Mouse (Mus musculus): ENCODE measurements around the gene Ddo.

The Ddo gene

DNA sequence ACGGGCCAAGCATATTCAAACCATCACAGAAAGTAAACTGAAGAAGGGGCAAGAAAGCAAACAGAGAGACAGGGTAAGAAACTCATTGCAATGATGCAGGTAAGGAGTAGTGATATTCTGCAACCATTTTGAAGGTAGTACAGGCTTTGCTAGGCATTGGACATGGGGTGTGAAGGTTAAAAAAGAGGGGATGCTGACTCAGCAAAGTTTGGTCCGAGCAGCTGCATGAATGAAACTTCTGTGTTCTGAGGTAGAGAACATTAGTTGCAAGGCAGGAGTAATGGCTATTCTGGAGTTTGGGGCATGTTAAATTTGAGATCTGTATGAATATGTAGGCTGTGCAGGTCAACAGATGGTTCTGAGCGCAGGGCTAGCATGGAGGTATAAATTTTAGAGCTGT lies 35.5 kb downstream of the Ddo start:
- in situ Hi-C loops (cut with MboI), result no loop called here

DNA sequence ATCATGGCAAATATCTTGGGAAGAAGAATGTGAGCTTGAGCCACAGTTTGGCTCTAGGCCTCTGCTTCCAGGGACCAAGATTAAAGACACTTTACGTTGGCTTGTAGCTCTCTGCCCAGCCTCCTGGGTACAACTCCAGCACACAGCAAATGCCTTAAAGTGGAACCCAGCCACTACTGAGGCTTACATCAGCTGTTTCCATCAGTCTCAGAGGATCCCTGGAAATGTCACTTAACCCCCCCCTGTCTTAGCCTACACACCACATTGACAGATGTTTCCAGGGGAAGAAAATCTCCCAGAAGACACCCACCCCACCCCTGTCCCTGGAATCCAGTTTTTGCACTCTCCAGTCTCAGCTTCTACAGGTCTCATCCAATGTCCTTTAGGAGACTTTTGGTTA lies 37.1 kb downstream of the Ddo start:
- in situ Hi-C loops (cut with MboI), result no loop called here

DNA sequence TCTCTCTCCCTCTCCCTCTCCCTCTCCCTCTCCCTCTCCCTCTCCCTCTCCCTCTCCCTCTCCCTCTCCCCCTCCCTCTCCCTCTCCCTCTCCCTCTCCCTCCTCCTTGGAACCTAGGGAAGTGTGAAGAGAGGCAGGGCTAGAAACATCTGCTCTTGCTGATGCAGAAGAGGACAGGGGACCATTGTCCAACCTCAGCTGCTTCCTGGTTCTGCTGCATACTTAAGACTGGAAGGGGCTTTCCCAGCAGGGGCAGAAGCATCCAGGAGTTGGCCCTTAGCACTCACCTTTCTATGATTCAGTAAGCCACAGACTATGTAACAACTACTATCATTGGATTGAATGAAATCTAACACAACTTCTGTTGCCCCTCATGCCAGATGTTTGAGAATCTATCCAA lies 38.8 kb downstream of the Ddo start:
- in situ Hi-C loops (cut with MboI), result no loop called here

DNA sequence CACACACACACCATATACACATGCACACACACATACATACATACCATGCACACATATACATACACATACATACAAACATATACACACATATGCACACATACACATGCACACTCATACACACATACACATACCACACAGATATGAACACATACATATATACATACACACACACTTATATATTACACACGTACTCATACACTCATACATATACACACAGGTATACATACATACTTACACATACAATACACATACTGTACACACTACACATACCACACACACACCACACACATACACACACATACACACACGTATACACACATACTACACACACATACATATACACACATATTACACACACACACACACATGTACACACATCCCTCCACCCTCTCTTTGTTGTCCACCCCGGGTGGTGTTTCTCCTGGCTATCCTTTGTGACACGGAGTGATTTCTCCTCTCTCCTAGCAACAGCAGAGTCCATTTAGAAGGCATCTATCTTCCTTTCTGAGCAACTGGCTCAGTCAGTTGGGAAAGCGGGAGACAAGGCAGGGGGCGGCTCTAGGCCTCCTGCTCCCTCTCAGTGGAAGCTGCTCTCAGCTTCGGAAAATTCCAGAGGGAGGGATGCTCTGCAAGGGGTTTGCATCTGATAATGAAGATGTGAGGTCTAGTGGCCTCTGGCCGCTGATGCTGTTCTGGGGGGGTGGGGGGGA lies 42.9 kb downstream of the Ddo start:
- in situ Hi-C loops (cut with MboI), result no loop called here

DNA sequence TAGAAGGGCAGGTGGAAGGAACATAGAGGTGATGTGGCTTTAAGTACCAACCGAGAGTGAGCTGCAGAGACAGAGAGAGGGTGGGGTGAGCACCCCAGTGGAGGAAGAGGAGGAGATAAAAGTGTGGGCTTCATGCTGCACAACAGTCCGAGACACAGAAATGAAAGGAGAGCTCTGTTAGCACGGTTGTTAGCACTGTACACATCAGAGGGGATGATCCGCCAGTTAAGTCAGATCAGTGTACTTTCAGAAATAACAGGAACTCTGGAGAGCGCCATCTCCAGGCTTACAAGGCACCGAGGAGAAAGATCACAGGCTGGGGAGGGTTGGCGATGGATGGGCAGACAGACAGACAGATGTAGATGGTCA lies 43.5 kb downstream of the Ddo start:
- in situ Hi-C loops (cut with MboI), result no loop called here

DNA sequence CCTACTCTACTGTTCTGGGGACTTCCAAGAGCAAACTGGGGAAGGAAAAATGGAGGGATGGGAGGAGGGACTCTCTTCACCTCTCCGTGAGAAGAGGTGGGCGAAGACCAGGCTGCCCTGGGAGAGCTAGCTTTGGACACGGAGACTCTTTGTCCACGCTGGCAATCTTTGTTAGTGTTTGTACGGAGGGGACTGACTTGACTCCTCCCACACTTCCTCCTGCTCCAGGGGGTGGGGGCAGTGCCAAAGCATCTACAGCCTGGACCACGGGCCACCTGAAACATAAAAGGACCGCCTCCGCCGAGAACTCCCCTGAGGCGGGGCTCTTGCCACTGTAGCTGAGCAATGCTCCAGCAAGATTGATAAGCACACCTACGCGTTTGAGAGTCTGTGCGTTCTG lies 44.3 kb downstream of the Ddo start:
- in situ Hi-C loops (cut with MboI), result no loop called here

DNA sequence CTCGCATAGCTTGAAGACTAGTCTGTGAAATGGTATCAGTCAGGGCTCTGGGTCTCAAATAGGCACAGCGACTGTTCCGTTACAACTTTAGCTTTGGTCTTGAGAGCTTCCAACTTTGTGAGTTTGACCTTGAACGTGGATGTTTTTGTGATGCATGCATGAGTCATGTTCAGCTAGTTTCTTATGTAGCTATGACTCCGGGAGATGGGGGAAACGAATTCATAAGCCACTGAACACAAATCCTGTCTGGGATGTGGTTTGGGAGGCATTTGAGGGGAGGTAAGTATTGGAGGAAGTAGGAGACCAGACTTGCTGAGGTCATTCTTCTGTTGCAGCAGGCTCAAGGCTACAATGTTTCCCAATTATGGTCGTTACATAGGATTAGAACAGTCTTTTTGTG lies 46.1 kb downstream of the Ddo start:
- in situ Hi-C loops (cut with MboI), result no loop called here

DNA sequence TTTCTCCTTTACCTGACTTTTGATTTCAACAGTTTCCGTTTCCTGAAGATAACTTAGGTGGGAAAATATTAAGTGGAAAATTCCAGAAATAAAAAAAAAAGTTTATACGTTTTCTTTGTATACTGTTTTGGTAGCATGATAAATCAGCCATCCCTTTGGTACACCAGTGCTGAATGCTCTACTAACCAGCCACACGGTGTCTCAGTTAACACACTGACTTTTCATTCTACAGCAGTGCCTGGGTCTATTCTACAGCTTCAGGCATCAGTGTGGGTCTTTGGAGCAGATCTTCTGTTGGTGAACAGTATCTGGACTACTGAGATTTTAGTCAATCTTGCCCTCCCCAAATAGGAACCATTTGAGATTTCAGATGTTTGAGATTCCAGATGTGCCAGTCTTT lies 48.7 kb downstream of the Ddo start:
- in situ Hi-C loops (cut with MboI), result no loop called here

DNA sequence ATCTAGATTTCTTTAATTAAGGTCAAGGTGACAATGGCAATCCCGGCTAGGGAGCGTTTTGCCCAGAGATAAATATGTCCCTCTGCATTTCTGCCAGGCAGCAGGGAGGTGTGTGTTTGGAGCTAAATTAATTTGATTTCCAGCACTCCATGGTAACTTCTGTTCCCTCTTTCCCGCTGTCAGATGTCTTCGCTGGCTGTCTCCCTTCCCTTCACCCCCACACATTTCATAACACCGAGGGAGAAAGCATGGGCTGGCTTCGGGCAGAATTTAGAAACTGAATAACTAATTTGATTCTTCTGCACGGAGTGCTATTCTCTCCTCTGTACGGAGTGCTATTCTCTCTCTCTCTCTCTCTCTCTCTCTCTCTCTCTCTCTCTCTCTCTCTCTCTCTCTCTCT lies 52.7 kb downstream of the Ddo start:
- in situ Hi-C loops (cut with MboI), result no loop called here

DNA sequence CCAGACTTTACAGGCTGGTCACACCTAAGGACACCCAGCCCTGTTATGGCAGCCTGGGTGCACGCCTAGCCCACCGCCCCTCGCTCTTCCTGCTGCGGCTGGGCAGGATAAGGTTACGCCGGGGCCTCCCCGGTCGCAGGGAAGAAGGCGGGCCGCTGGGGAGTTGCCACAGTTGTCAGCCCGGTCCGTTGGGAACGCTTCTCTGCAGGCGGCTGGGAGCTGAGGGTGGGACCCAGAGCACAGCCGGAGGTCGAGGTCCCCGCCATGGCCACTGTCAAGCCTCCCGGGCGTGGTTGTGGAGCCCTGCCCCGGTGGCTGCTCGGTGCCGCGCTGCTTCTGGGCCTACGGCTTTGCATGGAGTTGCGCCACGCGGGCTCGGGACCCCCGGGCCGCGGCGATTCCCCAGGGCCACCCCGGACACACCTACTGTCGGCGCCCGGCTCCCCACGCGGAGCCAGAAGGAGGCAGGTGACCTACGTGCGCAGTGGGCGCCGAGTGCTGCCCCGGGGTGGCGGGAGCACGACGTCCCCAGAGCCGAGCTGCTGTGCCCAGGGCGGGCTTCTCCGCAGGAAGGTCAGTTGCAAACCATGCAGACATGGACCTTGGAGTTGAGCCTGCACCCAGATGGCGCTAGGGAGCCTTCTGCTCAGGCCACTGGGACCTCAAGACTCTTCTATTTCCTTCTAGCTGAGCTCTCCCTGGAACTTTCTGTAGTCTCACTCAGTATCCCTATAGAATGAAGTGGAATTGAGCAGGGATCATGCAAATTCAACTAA lies 53.5 kb downstream of the Ddo start, which contains the start of gene Mettl24:
Gene Mettl24 (plus strand): TSS at position 191 of the 776 bp plus-strand sequence.
- in situ Hi-C loops (cut with MboI), result no loop called here

DNA sequence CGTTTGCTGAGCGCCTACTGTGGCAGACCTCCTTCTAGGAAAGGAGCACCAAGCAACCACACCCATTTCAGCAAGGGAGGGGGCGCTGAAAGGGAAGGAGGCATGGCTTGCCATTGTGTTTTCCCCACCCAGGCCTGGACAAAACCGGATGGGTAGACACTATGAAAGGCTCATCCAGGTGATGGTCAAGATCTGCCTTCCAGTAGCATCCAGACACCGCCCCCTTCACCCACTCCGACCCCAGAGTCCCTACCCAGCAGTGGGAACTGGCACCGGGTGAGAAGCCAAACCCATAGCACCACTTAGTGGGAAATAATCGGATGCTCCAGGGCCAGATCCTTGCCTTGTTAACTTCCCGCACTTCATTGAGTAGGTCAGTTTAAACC lies 54.0 kb downstream of the Ddo start:
- in situ Hi-C loops (cut with MboI), result no loop called here

DNA sequence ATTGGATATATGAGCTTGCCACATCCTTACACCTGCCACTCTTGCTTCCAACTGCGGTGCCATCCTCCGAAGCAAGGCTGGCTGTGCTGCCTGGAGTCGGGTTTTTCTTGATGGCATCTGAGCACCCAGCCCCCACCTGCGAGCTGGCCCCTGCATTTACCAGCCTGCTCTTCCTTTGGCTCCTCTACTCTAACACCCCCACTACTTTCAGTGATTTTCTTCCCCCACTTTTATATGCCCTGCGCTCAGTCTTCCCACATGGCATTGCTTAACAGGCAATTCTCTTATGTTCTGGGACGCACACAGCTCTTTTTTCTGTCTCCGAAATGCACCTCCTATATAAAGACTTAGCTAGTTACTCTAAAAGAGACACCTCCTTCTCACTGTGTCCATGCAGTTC lies 54.5 kb downstream of the Ddo start:
- in situ Hi-C loops (cut with MboI), result no loop called here

DNA sequence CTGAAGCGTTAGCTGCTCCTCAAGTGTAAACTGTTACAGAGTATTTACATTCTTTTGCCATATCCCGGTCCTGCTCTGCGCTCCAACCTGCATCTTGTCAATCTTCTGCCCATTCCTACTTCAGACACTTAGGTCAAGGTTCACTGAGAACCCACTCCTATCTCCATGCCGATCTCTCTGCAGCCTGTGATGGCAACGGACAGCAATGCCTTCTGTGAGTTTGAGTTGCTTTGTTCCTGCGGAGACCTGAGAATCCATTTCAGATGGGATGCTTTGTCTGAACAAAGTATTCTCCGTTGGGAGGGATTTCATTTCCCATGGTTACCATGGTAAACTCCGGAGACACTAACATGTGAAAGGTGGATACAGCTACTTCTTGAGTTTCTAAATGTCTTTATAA lies 55.8 kb downstream of the Ddo start:
- in situ Hi-C loops (cut with MboI), result no loop called here

DNA sequence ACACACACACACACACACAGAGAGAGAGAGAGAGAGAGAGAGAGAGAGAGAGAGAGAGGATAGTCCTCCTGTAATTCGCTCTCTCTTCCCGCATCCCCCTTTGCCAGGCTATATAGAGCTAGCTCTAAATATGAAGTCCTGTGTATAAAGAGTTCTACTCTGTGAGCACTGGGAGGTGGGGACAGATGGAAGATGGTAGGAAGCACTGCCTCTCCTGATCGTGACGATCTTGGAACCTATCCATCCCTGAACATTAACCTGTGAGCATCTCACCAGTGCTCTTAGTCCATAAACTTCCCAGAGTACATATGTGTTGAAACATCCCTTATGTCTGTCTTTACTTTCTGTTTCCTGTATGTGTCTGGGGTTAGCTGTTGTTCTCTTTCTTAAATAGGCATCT lies 57.2 kb downstream of the Ddo start:
- in situ Hi-C loops (cut with MboI), result no loop called here

DNA sequence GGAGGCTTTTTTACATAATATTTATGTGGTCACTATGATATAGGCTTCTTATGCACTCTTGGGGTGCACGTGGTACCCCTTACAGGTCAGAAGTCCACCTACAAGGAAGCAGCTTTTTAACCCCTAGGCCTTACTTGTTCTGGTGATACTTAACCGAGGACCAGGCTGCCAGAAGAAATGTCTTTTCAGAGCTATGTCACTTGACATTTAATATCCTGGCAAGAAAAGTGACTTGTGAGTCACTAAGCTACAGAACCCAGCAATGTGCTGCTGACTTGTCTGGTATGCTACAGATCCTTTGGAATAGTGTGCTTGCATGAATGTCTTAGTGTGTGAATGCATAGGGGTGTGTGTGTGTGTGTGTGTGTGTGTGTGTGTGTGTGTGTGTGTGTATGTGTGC lies 57.6 kb downstream of the Ddo start:
- in situ Hi-C loops (cut with MboI), result no loop called here

DNA sequence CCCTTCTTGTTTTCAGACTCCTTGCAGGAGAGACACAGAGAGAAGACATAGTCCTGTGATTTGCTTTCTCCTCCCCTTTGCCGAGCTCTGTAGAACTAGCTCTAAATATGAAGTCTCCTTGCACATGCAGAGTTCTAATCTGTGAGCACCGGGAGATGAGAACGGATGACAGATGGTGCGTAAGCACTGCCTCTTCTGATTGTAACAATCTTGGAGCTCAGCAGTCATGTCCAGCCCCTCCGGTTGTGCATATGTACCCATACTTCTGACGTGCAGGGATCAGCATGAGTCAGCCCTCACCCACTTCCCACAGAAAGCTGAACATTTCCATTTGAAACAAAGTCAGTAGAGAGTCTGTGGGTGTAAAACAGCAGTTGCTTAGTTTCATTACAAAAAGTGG lies 58.5 kb downstream of the Ddo start:
- in situ Hi-C loops (cut with MboI), result no loop called here

DNA sequence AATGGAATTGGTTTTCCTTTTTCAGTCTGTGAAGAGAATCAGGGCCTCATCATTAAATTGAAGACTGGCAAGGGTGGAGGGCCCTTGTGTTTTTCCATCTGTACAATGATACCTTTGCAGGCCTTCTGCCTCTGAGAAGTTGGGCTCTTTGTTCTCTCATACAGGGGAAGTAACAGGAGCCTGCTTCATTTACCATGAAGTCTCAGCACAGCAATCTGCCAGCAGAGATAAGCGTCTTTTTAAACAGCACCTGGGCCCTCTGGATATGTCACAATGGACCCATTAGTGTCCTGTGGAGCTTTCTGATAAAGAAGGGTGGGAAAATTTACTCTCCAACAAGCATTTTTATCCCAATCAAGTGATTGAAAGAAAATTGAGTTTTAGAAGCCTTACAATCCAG lies 59.1 kb downstream of the Ddo start:
- in situ Hi-C loops (cut with MboI), result no loop called here

DNA sequence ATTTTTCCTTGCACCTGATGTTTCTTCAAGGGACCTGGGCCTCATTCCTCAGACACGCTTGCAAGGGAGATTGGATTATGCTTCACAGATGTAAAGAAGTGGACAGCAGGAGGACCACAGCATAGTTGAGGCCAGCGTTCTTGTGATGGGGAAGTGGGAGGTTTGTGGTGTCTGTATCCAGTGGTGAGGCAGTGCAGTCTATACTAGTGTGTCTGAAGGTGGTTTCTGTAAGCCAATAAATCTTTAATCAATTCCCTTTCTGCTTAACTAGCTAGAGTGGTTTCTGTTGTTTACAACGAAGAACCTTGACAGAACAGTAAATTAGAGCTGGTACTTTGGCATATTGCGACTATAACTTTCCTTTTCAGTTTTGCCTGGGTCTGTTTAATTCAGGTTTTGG lies 68.8 kb downstream of the Ddo start:
- in situ Hi-C loops (cut with MboI), result no loop called here

DNA sequence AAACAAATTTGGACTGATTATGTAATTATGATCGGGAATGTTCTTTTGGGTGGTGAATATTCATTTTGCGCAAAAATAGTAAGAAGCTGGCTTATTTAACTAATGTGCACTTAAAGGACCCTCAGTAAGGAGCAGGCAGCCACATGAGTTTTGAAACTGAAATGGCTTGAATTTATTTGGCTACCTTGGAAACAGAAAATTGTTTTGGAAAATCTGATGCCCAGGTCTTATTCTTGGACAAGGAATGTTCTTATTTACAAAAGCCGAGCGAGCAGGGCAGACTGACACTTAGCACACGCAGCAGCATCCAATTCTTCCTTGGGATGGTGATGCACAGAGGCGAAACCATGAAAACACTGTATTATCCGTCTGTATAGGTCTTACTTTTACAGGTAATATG lies 81.3 kb downstream of the Ddo start:
- in situ Hi-C loops (cut with MboI), result no loop called here

DNA sequence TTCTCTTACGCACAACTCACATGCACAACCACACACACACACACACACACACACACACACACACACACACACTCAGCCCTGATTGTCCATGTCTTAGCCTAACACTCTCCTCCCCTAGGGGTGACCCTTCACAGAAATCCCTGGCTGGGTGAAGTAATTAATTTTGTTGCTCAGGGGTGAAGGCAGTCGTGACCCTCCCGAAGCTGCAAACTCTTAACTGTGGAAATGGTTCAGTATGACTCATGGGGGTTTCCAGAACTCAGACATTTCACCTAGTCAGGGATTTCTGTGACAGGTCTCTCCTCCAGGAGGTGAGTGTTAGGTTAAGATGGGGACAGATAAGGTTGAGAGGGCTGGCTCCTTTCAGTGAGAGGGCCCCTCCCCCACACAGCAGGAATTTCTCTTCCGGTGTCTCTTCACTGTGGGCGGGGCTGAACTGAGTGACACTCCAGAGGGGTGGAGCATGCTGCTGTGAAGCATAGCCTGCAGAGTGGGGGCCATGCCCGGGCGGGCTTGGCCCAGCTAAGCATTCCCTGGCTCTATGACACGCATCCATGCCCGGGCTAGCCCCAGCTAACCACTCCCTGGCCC lies 83.3 kb downstream of the Ddo start:
- in situ Hi-C loops (cut with MboI), result no loop called here

DNA sequence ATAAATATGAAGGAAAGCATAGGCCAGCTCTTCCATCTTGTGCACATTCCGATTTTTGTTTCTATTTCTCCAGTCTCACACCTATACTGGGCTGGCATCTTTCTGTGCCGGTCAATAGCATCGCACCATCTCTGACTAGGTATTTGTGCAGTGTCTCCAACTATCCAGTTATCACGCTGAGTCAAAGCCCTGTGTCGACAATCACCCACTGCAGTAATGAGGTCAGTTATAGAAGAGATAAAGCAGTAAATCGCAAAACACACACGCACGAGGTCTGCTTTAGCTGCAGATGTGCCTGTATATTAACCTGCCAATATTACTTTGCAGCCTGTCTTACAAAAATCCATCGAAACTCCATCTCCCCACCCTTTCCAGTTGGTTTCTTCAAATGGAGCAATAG lies 84.0 kb downstream of the Ddo start:
- in situ Hi-C loops (cut with MboI), result no loop called here

DNA sequence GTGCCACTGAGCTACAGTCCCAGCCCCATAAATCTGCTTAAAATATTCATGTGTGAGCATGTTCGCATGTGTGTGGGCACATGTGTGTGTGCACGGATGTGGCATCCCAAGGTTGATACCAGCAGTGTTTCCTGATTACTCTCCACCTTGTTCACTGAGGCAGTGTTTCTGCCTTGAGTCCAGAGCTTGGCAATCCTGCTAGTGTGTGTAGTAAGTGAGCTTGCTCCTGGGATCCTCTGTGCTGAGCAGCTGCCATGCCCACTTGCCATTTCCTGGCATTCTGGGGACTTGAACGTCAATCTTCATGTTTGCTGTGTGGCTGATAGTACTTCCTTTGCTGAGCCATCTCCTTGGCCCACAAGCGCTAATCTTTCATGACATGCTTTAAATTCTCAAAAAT lies 85.3 kb downstream of the Ddo start:
- in situ Hi-C loops (cut with MboI), result no loop called here

DNA sequence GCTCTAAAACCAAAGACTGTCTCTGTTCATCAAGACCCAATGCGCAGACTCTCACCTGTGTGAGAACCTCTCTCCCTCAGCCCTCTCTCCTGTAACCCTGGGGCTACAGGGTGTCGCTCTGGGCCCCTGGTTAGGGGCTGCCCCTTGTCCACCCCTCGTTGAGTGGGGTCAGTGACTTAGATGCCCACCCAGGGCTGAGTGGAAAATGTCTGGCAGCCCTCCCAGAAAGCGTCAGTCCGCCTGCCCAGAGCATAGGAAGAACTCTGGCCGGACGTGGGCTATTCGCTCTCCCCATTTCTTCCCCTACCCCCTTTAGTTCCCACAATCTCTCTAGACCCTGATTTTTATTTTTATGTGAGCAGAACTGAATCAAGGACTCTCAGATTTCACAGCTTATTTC lies 86.5 kb downstream of the Ddo start:
- in situ Hi-C loops (cut with MboI), result no loop called here

DNA sequence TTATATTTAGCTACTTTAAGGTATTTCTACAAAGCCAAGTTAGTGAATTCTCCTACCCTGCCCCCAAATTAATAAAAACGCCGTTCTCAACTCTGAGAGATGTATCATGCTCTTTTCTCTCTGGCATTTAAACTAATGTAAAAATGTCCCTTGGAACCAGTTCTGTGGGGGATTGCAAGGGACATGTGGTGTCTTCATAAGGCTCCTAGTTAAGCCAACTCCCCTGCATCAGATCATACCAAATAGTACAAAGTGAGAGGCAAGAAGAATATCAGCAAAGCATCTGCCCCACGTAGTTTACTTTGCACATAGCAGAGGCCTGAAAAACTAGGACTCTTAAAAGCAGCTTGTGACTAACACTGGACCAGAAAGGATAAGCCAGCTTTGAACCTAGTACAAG lies 86.9 kb downstream of the Ddo start:
- in situ Hi-C loops (cut with MboI), result no loop called here
